Mouse (Mus musculus) E14TG2a.4 (cell line): Measurements from ENCODE around the gene Spata5.

Experiments used
- CTCF ChIP-seq: conservative IDR thresholded peaks from 2 replicates; pipeline ENCODE4 v1.5.1; 2014; ENCODE audit warnings: low read length
- NANOG ChIP-seq: IDR thresholded peaks from 2 replicates; pipeline ENCODE4 v1.6.1; 2014; ENCODE audit warnings: borderline replicate concordance, low read length, mixed read lengths

- TF ChIP-seq CTCF (peak; percentile 87), NANOG (no peak)
Observed at GRCm38 (mm10) chr3:37608926-37609325, 189.2 kb downstream of the Spata5 start.
